9 mouse cellular contexts compared by ENCODE assay signal in the genomic region with DNA sequence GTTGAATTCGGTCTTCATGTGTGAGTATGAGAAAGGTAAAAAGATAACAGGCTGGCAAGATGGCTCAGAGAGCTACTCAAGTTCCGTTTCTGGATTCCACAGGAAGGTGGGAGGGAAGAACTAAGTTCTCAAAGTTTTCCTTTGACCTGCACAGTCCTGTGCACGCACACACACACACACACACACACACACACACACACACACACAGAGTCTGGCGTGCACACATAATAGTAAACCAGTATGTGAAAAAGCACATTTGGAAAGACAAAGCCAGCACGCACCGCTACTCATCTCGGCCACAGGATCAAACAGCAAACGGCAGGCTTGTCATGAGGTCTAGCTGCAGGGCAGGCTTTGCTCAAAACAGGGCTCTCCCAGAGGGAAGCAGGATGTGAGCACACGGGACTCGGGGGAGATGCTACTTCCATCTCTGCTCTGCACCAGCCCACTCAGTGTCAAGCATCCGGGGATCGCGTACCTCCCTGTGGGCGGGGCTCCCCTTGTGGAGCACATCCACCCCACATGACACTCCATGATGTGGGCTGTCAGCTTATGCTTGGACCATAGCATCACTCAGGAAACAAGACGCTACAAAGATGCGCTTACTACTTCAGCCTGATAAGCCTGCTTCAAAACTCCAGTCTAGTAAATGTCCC. TPM values are rescaled to one million over a fixed set of nuclear protein-coding genes. Genes with fewer than 3 reads are reported as not detected.
DNase-seq lines count a peak whose midpoint lies in the region; ATAC-seq lines count a peak whose summit lies in the region.
"Had no signal": no experiment of that assay in that cellular context is flagged by ENCODE, and none has a peak within 500 bp of the region (broad histone marks: within the 10 kb centered on the region; RNA-seq: fewer than 3 reads in every experiment).

No protein-coding gene starts in this region.

- H3K27me3 ChIP-seq in forebrain, embryonic 16.5 days (replicated peaks; ENCODE audit: control insufficient read depth, insufficient read depth, low read length) = no peaks in the 10 kb centered on the region

- H3K36me3 ChIP-seq in forebrain, embryonic 16.5 days (ENCODE audit: control insufficient read depth, insufficient read depth) = no peaks in the 10 kb centered on the region

- no peaks in the 10 kb centered on the region for H3K9me3 ChIP-seq in forebrain, embryonic 16.5 days (ENCODE audit: control insufficient read depth, low read length)

- peak; percentile 18 for DNase-seq in ES-CJ7 (ENCODE audit: low read depth, low spot score)
- DNase-seq in kidney, postnatal 4 days = peak; percentile 60 to 70
- DNase-seq in lung, postnatal 25 days (ENCODE audit: low spot score) = peak; percentile 57
- DNase-seq in right cerebral cortex, postnatal 36 days (ENCODE audit: low spot score in 2 of 2) = peak; percentile 16 to 36
- DNase-seq in ovary, adult 18-20 months (ENCODE audit: low spot score) = no peak

- H3K4me1 ChIP-seq in brown adipose tissue, adult 24 weeks (ENCODE audit: control insufficient read depth, insufficient read depth, insufficient read length, low read length) = peaks cover 14% of the 10 kb centered on the region
- no peaks in the 10 kb centered on the region for H3K4me1 ChIP-seq in forebrain, embryonic 16.5 days (replicated peaks; ENCODE audit: control insufficient read depth, insufficient read depth, low read length)

- ATAC-seq in forebrain, embryonic 16.5 days = peak; percentile 96
- ATAC-seq in hematopoietic stem cell, adult 5-6 weeks (replicated peaks in 1 of 2; ENCODE audit: insufficient read depth in 1 of 2, low FRiP score in 2 of 2, low TSS enrichment in 1 of 2, low read depth in 1 of 2, poor library complexity in 2 of 2, severe bottlenecking in 2 of 2) = peak; percentile 22 to 36; a peak in 1 of 4 replicates

- peak overlapping the region; percentile 51 for H3K4me3 ChIP-seq in brown adipose tissue, adult 24 weeks (ENCODE audit: insufficient read depth, low read depth, low read length)
- H3K4me3 ChIP-seq in forebrain, embryonic 16.5 days (replicated peaks; ENCODE audit: low read length) = peak overlapping the region; percentile 30

- H3K27ac ChIP-seq in brown adipose tissue, adult 24 weeks (replicated peaks; ENCODE audit: low read depth, low read length) = peak overlapping the region; percentile 77
- H3K27ac ChIP-seq in forebrain, embryonic 16.5 days (ENCODE audit: low read length) = no peak overlapping the region
- H3K27ac ChIP-seq: liver, embryonic 14.5 days had no signal

- peak overlapping the region; percentile 35 for H3K4me2 ChIP-seq in forebrain, embryonic 16.5 days (ENCODE audit: low read length)

- WGBS in forebrain, embryonic 16.5 days = 50% methylated on average over 16 of the region's 16 CpGs

- 0 out of 2 replicates have a peak overlapping the region, but pooled peaks have one; percentile 23 for H3K9ac ChIP-seq in forebrain, embryonic 16.5 days (replicated peaks; ENCODE audit: low read depth, low read length)
- H3K9ac ChIP-seq: liver, embryonic 14.5 days had no signal

RNA-seq across cellular contexts. Expression of a gene that starts 50.9 kb away (rescaled TPM):
- polyA plus RNA-seq in brown adipose tissue, adult 24 weeks (2012; ENCODE audit: insufficient read depth, insufficient read length, missing spikeins) = 3.7 and 6.7 TPM in 2 replicates
- polyA plus RNA-seq in forebrain, embryonic 16.5 days (2015; fragmentation: Nextera tagmentation; extraction: Ambion mirVana) = 2.4 and 3.0 TPM in 2 replicates
- total RNA-seq in hematopoietic stem cell, adult 5-6 weeks (2017) = 0.35 and 1.1 TPM in 2 replicates
